In genomic region chr6:115846640-115847411, GRCm38 (mm10) we compare ENCODE assay signal across 8 mouse cellular contexts. TPM values are rescaled to one million over a fixed set of nuclear protein-coding genes. Genes with fewer than 3 reads are reported as not detected.
A peak's percentile ranks its signal among the peaks of the same experiment; 100 is the strongest.
DNase-seq lines count a peak whose midpoint lies in the region; ATAC-seq lines count a peak whose summit lies in the region.

No protein-coding gene starts in this region.

- 43% methylated on average over 8 of the region's 8 CpGs for WGBS in forebrain, embryonic 15.5 days
- WGBS in intestine, embryonic 16.5 days, result 45% methylated on average over 8 of the region's 8 CpGs
- 40% methylated on average over 8 of the region's 8 CpGs for WGBS in limb, embryonic 13.5 days

- peak; percentile 20 to 26 for DNase-seq in urinary bladder, adult 18-20 months (ENCODE audit: low spot score in 2 of 2)
- DNase-seq in urinary bladder, postnatal 10 days (ENCODE audit: low spot score), result no peak
- DNase-seq in natural killer cell, adult 2 months (ENCODE audit: low spot score in 2 of 2), result peak; percentile 47 to 75
- DNase-seq in thymus, postnatal 14 days, result peak; percentile 82

- peaks cover under 1% of the 10 kb centered on the region; the same call in 1 of the 2 replicates for H3K4me1 ChIP-seq in forebrain, embryonic 15.5 days
- H3K4me1 ChIP-seq in intestine, embryonic 16.5 days (ENCODE audit: control insufficient read depth, insufficient read depth, low read length), result no peaks in the 10 kb centered on the region
- H3K4me1 ChIP-seq in limb, embryonic 13.5 days, result peaks cover 3% of the 10 kb centered on the region

- H3K9me3 ChIP-seq in forebrain, embryonic 15.5 days, result no peaks in the 10 kb centered on the region
- H3K9me3 ChIP-seq in intestine, embryonic 16.5 days (ENCODE audit: control insufficient read depth, low read length), result no peaks in the 10 kb centered on the region
- no peaks in the 10 kb centered on the region for H3K9me3 ChIP-seq in limb, embryonic 13.5 days

- H3K27ac ChIP-seq in forebrain, embryonic 15.5 days (replicated peaks), result peak overlapping the region; percentile 3; the same call in 1 of the 2 replicates
- H3K27ac ChIP-seq in intestine, embryonic 16.5 days (ENCODE audit: low read length), result no peak overlapping the region
- no peak overlapping the region for H3K27ac ChIP-seq in limb, embryonic 13.5 days

- peaks cover 35% of the 10 kb centered on the region for H3K36me3 ChIP-seq in forebrain, embryonic 15.5 days
- peaks cover 17% of the 10 kb centered on the region; the same call in 1 of the 2 replicates for H3K36me3 ChIP-seq in intestine, embryonic 16.5 days (ENCODE audit: control insufficient read depth, insufficient read depth, low read length)
- peaks cover 64% of the 10 kb centered on the region for H3K36me3 ChIP-seq in limb, embryonic 13.5 days

- no peaks in the 10 kb centered on the region for H3K27me3 ChIP-seq in forebrain, embryonic 15.5 days
- no peaks in the 10 kb centered on the region for H3K27me3 ChIP-seq in intestine, embryonic 16.5 days (replicated peaks; ENCODE audit: control insufficient read depth, insufficient read depth, low read length)
- no peaks in the 10 kb centered on the region for H3K27me3 ChIP-seq in limb, embryonic 13.5 days

- ATAC-seq in cerebellum, adult (ENCODE audit: insufficient number of reproducible peaks, low FRiP score, low TSS enrichment), result 0 out of 2 replicates have a peak, but pooled peaks have one; percentile 31
- no peak for ATAC-seq in forebrain, embryonic 15.5 days (replicated peaks)
- ATAC-seq in intestine, embryonic 16.5 days, result peak; percentile 44; the same call in 1 of the 2 replicates
- ATAC-seq in limb, embryonic 13.5 days (ENCODE audit: low FRiP score, low read depth), result 0 out of 2 replicates have a peak, but pooled peaks have one; percentile 32

- H3K9ac ChIP-seq in forebrain, embryonic 15.5 days (replicated peaks), result no peak overlapping the region
- no peak overlapping the region for H3K9ac ChIP-seq in intestine, embryonic 16.5 days (ENCODE audit: low read depth, low read length)
- H3K9ac ChIP-seq in limb, embryonic 13.5 days, result no peak overlapping the region

- no peak overlapping the region for H3K4me3 ChIP-seq in forebrain, embryonic 15.5 days
- H3K4me3 ChIP-seq in intestine, embryonic 16.5 days (ENCODE audit: low read length), result no peak overlapping the region
- no peak overlapping the region for H3K4me3 ChIP-seq in limb, embryonic 13.5 days

- no peak overlapping the region for H3K4me2 ChIP-seq in forebrain, embryonic 15.5 days (replicated peaks)
- H3K4me2 ChIP-seq in intestine, embryonic 16.5 days (ENCODE audit: low read depth, low read length), result no peak overlapping the region
- H3K4me2 ChIP-seq in limb, embryonic 13.5 days (replicated peaks), result no peak overlapping the region

RNA-seq across cellular contexts. Expression of gene Mbd4, which starts 6.3 kb away (rescaled TPM):
- polyA plus RNA-seq in forebrain, embryonic 15.5 days (2015; fragmentation: Nextera tagmentation; extraction: Ambion mirVana), result 15.5 and 16.3 TPM in 2 replicates
- polyA plus RNA-seq in intestine, embryonic 16.5 days (2015; fragmentation: Nextera tagmentation; extraction: Ambion mirVana), result 10.0 and 12.2 TPM in 2 replicates
- polyA plus RNA-seq in limb, embryonic 13.5 days (2015; fragmentation: Nextera tagmentation; extraction: Ambion mirVana), result 23.6 and 27.7 TPM in 2 replicates

RNA-seq across cellular contexts. Expression of gene Ift122, which starts 6.4 kb away (rescaled TPM):
- 28.2 and 29.4 TPM in 2 replicates for polyA plus RNA-seq in forebrain, embryonic 15.5 days (2015; fragmentation: Nextera tagmentation; extraction: Ambion mirVana)
- 13.0 and 13.1 TPM in 2 replicates for polyA plus RNA-seq in intestine, embryonic 16.5 days (2015; fragmentation: Nextera tagmentation; extraction: Ambion mirVana)
- polyA plus RNA-seq in limb, embryonic 13.5 days (2015; fragmentation: Nextera tagmentation; extraction: Ambion mirVana), result 25.8 and 27.9 TPM in 2 replicates

RNA-seq across cellular contexts. Expression of gene Efcab12, which starts 8.6 kb away (rescaled TPM):
- polyA plus RNA-seq in forebrain, embryonic 15.5 days (2015; fragmentation: Nextera tagmentation; extraction: Ambion mirVana), result 1.8 and 2.0 TPM in 2 replicates
- 0.36 and 0.44 TPM in 2 replicates for polyA plus RNA-seq in intestine, embryonic 16.5 days (2015; fragmentation: Nextera tagmentation; extraction: Ambion mirVana)
- 0.41 and 0.54 TPM in 2 replicates for polyA plus RNA-seq in limb, embryonic 13.5 days (2015; fragmentation: Nextera tagmentation; extraction: Ambion mirVana)

RNA-seq across cellular contexts. Expression of gene Rpl32, which starts 38.3 kb away (rescaled TPM):
- 1,339 and 1,342 TPM in 2 replicates for polyA plus RNA-seq in forebrain, embryonic 15.5 days (2015; fragmentation: Nextera tagmentation; extraction: Ambion mirVana)
- 1,840 and 1,978 TPM in 2 replicates for polyA plus RNA-seq in intestine, embryonic 16.5 days (2015; fragmentation: Nextera tagmentation; extraction: Ambion mirVana)
- polyA plus RNA-seq in limb, embryonic 13.5 days (2015; fragmentation: Nextera tagmentation; extraction: Ambion mirVana), result 2,055 and 2,057 TPM in 2 replicates
